Mouse (Mus musculus): ENCODE results near the gene Rai1. TPM values are rescaled to one million over a fixed set of nuclear protein-coding genes. Genes with fewer than 3 reads are reported as not detected.

Rai1 gene
- polyA plus RNA-seq, 1 experiment from 2014 or later, result 40.3 TPM

DNA sequence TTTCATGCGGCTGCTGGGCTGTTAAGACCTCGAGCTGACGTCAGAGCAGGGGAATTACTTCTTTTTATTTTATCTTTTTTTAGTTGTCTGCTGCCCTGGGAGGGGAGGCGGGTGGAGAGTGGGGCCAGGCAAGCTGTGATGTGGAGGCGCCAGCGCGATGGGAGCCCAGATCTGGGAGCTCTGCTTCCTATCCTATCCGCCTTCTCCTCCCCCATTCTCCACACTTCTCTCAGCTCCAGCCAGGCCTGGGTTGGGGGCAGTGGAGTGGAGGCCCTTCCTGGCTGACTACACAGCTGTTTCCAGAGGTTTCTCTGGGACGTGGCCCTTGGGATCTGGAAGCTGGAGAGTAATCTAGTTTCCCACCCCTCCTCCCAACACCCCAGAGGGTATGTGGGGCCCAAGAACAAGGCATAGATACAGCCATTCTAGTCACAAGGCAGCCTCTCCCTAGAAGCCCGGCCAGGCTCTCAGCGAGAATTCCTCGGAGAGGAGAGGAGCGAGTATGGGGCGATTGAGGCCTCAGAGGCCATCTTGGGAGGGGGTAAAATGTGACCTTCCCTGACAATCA is 1.8 kb downstream of the Rai1 start:
- no peak for TF ChIP-seq CTCF (IDR thresholded peaks at IDR 0.05)
- no peak for ATAC-seq
- in situ Hi-C loops (cut with MboI; ENCODE audit: low pct_unique_long_range_greater_than_20kb), result loop anchor here (5.0 kb wide), 1 partner anchor 36 kb away; no protein-coding TSS in a partner anchor
- DNase-seq (ENCODE audit: low read depth, low spot score), result no peak
- POLR2A ChIA-PET, result interaction anchor here (0.8 to 2.4 kb wide), 11 partner anchors 8 to 204 kb away, joined by 3 to 15 read pairs (median 4); no protein-coding TSS in a partner anchor
- CTCF ChIA-PET, result interaction anchor here (1.3 kb wide), 1 partner anchor 186 kb away, joined by 3 read pairs; no protein-coding TSS in a partner anchor
- no peaks in the 10 kb centered on the region for H3K27me3 ChIP-seq

GRCm38 (mm10) chr11:60107449-60107848 is 2.6 kb downstream of the Rai1 start:
- ChIA-PET CTCF (no interaction called here), POLR2A (no interaction called here)
- DNase-seq (ENCODE audit: low read depth, low spot score), result no peak
- TF ChIP-seq CTCF (IDR thresholded peaks at IDR 0.05), result no peak
- no peaks in the 10 kb centered on the region for H3K27me3 ChIP-seq
- no peak for ATAC-seq
- in situ Hi-C loops (cut with MboI; ENCODE audit: low pct_unique_long_range_greater_than_20kb), result loop anchor here (5.0 kb wide), 1 partner anchor 35 kb away; no protein-coding TSS in a partner anchor

DNA sequence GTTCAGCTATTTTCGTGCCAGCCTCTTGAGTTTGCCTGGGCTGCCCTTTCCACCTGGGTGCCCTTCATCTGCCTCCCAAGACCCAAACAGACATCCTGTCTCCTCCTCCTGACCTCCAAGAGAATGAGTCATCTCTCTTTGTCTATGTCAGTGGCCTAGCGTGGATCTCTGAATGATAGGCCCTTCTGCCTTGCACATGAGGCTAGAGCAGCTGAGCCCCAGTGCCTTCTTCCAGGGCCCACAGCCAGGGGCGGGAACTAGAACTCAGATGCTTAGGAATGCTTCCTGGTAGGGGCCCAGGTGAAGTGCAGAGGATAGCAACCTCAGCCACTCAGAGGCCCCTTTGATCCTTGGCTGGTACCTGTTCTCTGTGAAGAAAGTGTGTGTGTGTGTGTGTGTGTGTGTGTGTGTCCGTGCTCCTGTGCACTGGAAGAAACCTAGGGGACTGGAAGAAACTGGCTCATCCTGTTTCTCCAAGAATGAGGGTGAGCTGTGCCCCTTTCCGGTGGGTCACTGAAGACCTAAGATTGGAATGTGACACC is 3.9 kb downstream of the Rai1 start:
- TF ChIP-seq CTCF (IDR thresholded peaks at IDR 0.05), result no peak
- ChIA-PET CTCF (interaction anchor here (1.6 kb wide), 1 partner anchor 86 kb away, joined by 5 read pairs; no protein-coding TSS in a partner anchor), POLR2A (interaction anchor here (0.6 to 1.2 kb wide), 4 partner anchors 18 to 299 kb away, joined by 3 to 6 read pairs (median 3); no protein-coding TSS in a partner anchor)
- H3K27me3 ChIP-seq, result no peaks in the 10 kb centered on the region
- in situ Hi-C loops (cut with MboI; ENCODE audit: low pct_unique_long_range_greater_than_20kb), result loop anchor here (5.0 kb wide), 1 partner anchor 34 kb away; no protein-coding TSS in a partner anchor
- DNase-seq (ENCODE audit: low read depth, low spot score), result no peak
- ATAC-seq, result no peak

DNA sequence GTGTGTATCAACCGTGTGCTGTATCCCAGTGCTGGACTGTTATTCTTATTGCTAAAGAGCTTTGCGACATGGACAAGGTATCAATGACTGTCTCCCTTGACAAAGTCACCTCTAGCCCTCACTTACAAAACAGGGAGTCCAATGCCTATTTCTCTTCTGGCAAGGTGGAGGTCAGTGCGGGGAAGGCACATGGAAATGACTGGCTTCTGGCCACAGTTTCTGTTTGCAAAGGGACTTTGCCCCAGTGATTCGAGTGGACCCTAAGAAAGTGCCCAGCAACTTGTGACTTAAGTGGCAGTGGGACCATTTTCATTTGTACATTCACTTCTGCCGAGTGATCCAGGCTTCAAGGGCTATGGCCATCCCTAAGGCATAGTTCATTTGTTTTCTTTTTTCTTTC is 5.6 kb downstream of the Rai1 start:
- POLR2A ChIA-PET, result no interaction called here
- ATAC-seq, result no peak
- no peak for DNase-seq (ENCODE audit: low read depth, low spot score)
- TF ChIP-seq CTCF (IDR thresholded peaks at IDR 0.05), result no peak
- H3K27me3 ChIP-seq, result no peaks in the 10 kb centered on the region
- CTCF ChIA-PET, result interaction anchor here (1.0 to 1.2 kb wide), 3 partner anchors 10 to 54 kb away, joined by 3 read pairs; no protein-coding TSS in a partner anchor
- in situ Hi-C loops (cut with MboI; ENCODE audit: low pct_unique_long_range_greater_than_20kb), result no loop called here

GRCm38 (mm10) chr11:60111576-60111975 is 6.8 kb downstream of the Rai1 start:
- TF ChIP-seq CTCF (IDR thresholded peaks at IDR 0.05), result no peak
- DNase-seq (ENCODE audit: low read depth, low spot score) (no peak), ATAC-seq (no peak)
- POLR2A ChIA-PET, result no interaction called here
- in situ Hi-C loops (cut with MboI; ENCODE audit: low pct_unique_long_range_greater_than_20kb), result no loop called here
- H3K27me3 ChIP-seq, result no peaks in the 10 kb centered on the region
- CTCF ChIA-PET, result interaction anchor here (1.0 to 1.2 kb wide), 2 partner anchors 8 to 11 kb away, joined by 3 read pairs; no protein-coding TSS in a partner anchor

DNA sequence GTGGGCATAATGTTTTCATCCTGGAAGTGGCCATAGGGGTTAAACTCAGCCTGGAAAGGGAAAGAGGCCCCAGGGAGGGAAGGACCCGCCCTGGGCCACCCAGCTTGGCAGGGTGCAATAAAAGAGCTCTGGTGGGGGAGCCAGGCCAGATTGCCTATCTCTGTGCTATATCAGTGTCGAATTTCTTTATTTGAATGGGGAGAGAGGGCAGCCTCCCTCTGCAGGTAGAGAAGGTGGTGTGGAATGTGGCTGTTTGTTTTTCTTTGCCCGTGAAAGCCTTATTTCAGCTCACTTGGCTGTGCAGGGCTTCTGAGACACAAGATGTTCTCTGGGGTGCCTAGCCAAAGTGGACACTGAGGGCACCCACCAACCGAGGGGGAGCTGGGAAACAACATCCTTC is 8.8 kb downstream of the Rai1 start:
- DNase-seq (ENCODE audit: low read depth, low spot score), result no peak
- POLR2A ChIA-PET, result interaction anchor here (1.8 to 3.0 kb wide), 2 partner anchors 8 to 58 kb away, joined by 4 to 15 read pairs; partner anchors contain the start of gene Rai1

GRCm38 (mm10) chr11:60114296-60115023 is 9.6 kb downstream of the Rai1 start:
- peak; percentile 13 for ATAC-seq
- no peaks in the 10 kb centered on the region for H3K27me3 ChIP-seq
- no peak for DNase-seq (ENCODE audit: low read depth, low spot score)
- POLR2A ChIA-PET, result interaction anchor here (1.3 to 3.0 kb wide), 4 partner anchors 9 to 57 kb away, joined by 4 to 15 read pairs (median 4); partner anchors contain the start of gene Rai1
- TF ChIP-seq CTCF (IDR thresholded peaks at IDR 0.05), result no peak
- CTCF ChIA-PET, result interaction anchor here (1.2 to 1.6 kb wide), 2 partner anchors 47 to 81 kb away, joined by 3 to 4 read pairs; no protein-coding TSS in a partner anchor
- in situ Hi-C loops (cut with MboI; ENCODE audit: low pct_unique_long_range_greater_than_20kb), result no loop called here

More for the DNA sequence above, 8.8 kb downstream of the Rai1 start:
- H3K27me3 ChIP-seq, result no peaks in the 10 kb centered on the region
- no peak for TF ChIP-seq CTCF (IDR thresholded peaks at IDR 0.05)
- in situ Hi-C loops (cut with MboI; ENCODE audit: low pct_unique_long_range_greater_than_20kb), result no loop called here
- no peak for ATAC-seq
- CTCF ChIA-PET, result interaction anchor here (1.1 to 1.6 kb wide), 3 partner anchors 28 to 82 kb away, joined by 3 to 4 read pairs (median 3); no protein-coding TSS in a partner anchor

- ATAC-seq, result peak; percentile 88
- no peak for DNase-seq (ENCODE audit: low read depth, low spot score)
- no peaks in the 10 kb centered on the region for H3K27me3 ChIP-seq
- no peak for TF ChIP-seq CTCF (IDR thresholded peaks at IDR 0.05)
- ChIA-PET CTCF (interaction anchor here (1.2 to 1.6 kb wide), 2 partner anchors 46 to 80 kb away, joined by 3 to 4 read pairs; no protein-coding TSS in a partner anchor), POLR2A (interaction anchor here (0.6 to 3.0 kb wide), 5 partner anchors 10 to 67 kb away, joined by 4 to 15 read pairs (median 4); partner anchors contain the start of gene Rai1)
- in situ Hi-C loops (cut with MboI; ENCODE audit: low pct_unique_long_range_greater_than_20kb), result no loop called here
Measured at GRCm38 (mm10) chr11:60115024-60115538, 10.3 kb downstream of the Rai1 start.

GRCm38 (mm10) chr11:60115638-60116276 is 10.9 kb downstream of the Rai1 start:
- no peak for DNase-seq (ENCODE audit: low read depth, low spot score)
- ChIA-PET CTCF (interaction anchor here (0.9 to 1.5 kb wide), 2 partner anchors 9 to 14 kb away, joined by 3 read pairs; no protein-coding TSS in a partner anchor), POLR2A (interaction anchor here (0.6 to 3.0 kb wide), 5 partner anchors 10 to 66 kb away, joined by 3 to 15 read pairs (median 4); partner anchors contain the start of gene Rai1)
- in situ Hi-C loops (cut with MboI; ENCODE audit: low pct_unique_long_range_greater_than_20kb), result no loop called here
- peak; percentile 19 for ATAC-seq
- no peaks in the 10 kb centered on the region for H3K27me3 ChIP-seq
- TF ChIP-seq CTCF (IDR thresholded peaks at IDR 0.05), result no peak
